Mouse (Mus musculus): ENCODE results near the gene Pld1.

DNA sequence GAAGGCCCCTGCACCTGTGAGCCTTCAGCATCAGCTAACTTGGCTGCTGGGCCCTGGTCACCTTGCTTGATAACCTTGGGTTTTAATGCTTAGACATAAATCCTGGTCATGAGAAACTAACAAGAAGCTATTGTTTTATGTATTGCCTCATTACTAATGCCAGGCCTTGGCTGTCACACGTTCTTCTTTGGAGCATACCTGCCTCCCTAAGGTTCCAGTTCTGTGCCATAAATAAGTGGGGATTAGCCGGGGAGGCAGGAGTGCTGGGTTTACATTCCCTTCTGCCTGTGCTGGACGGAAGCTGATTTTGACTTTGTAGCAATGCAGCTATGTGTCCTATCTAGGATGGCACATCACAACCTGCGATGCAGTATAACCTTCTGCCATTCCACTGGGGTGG lies 13.2 kb downstream of the Pld1 start:
- TF ChIP-seq POLR2A (IDR thresholded peaks at IDR 0.05; ENCODE audit: low read depth, low read length) = no peak
- no peak for TF ChIP-seq CTCF (IDR thresholded peaks at IDR 0.05; ENCODE audit: extremely low read depth, insufficient read length, insufficient replicate concordance, low read depth, low read length)

All from small intestine, adult 2 months (tissue).